8 mouse cellular contexts compared by ENCODE assay signal in the genomic region with DNA sequence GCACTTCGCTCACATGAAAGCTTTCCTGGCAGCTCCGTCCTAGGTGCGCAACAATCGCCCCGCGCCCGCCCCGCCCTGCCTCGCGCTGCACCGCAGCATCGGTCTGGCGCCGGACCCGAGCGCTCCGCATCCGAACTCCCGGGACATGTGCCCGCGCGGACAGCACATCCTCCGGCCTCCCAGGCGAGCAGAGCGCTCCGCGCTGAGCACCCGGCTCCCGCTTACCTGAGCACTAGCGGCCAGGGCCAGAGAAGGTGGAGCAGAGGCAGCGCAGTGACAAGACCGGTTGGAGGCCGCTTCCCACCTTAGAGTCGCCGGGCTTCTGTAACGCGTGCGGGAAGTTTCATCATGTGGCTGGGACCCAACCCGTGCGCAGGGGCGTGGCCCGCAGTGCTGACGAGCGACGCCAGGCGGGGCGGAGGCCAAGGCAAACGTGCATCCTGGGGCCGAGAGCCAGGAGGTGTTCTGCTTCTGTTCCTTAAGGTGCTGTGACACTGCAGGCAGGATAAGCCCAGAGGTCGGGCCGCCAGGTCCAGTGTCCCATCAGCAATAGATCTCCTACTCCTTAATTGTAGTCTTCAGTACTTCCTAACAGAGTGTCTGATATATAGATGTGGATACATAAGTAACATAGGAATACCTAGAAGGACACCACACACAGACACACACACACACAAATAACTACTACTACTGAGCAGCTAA. TPM values are rescaled to one million over a fixed set of nuclear protein-coding genes. Genes with fewer than 3 reads are reported as not detected.
DNase-seq lines count a peak whose midpoint lies in the region; ATAC-seq and TF ChIP-seq lines count a peak whose summit lies in the region.

A gene (minus strand): TSS at position 371 of the 702 bp plus-strand sequence.

- H3K9me3 ChIP-seq in ES-Bruce4 (replicated peaks; ENCODE audit: control insufficient read depth, insufficient read depth, low read length, poor library complexity, severe bottlenecking) = no peaks in the 10 kb centered on the region
- no peaks in the 10 kb centered on the region for H3K9me3 ChIP-seq in forebrain, embryonic 13.5 days (replicated peaks)
- H3K9me3 ChIP-seq in liver, embryonic 15.5 days (replicated peaks) = no peaks in the 10 kb centered on the region
- no peaks in the 10 kb centered on the region for H3K9me3 ChIP-seq in neural tube, embryonic 11.5 days (ENCODE audit: control insufficient read depth, low read length)
- H3K9me3 ChIP-seq in stomach, embryonic 16.5 days (replicated peaks; ENCODE audit: control insufficient read depth, low read length) = no peaks in the 10 kb centered on the region

- peaks cover 3% of the 10 kb centered on the region for H3K4me1 ChIP-seq in ES-Bruce4 (ENCODE audit: control insufficient read depth, insufficient read depth, low read length)
- H3K4me1 ChIP-seq in forebrain, embryonic 13.5 days = peaks cover 2% of the 10 kb centered on the region; the same call in 1 of the 2 replicates
- peaks cover 76% of the 10 kb centered on the region for H3K4me1 ChIP-seq in liver, embryonic 15.5 days (replicated peaks)
- no peaks in the 10 kb centered on the region for H3K4me1 ChIP-seq in neural tube, embryonic 11.5 days (ENCODE audit: control insufficient read depth, insufficient read depth, low read length)
- H3K4me1 ChIP-seq in stomach, embryonic 16.5 days (ENCODE audit: control insufficient read depth, insufficient read depth, low read length) = no peaks in the 10 kb centered on the region

- WGBS in forebrain, embryonic 13.5 days = under 1% methylated on average over 49 of the region's 51 CpGs
- WGBS in liver, embryonic 15.5 days (ENCODE audit: insufficient replicate concordance) = under 1% methylated on average over 51 of the region's 51 CpGs
- WGBS in neural tube, embryonic 11.5 days = under 1% methylated on average over 51 of the region's 51 CpGs
- under 1% methylated on average over 51 of the region's 51 CpGs for WGBS in stomach, embryonic 16.5 days

- peak within 1 kb of the TSS; percentile 85 for H3K4me3 ChIP-seq in ES-Bruce4 (ENCODE audit: low read depth, low read length)
- peak within 1 kb of the TSS; percentile 75 for H3K4me3 ChIP-seq in forebrain, embryonic 13.5 days
- peak within 1 kb of the TSS; percentile 75 for H3K4me3 ChIP-seq in liver, embryonic 15.5 days (replicated peaks)
- H3K4me3 ChIP-seq in neural tube, embryonic 11.5 days (ENCODE audit: low read depth, low read length) = peak within 1 kb of the TSS; percentile 63
- peak within 1 kb of the TSS; percentile 70 for H3K4me3 ChIP-seq in stomach, embryonic 16.5 days (replicated peaks; ENCODE audit: low read length)

- no peaks in the 10 kb centered on the region for H3K27me3 ChIP-seq in ES-Bruce4 (ENCODE audit: control insufficient read depth, insufficient read depth, low read length, poor library complexity, severe bottlenecking)
- H3K27me3 ChIP-seq in forebrain, embryonic 13.5 days = no peaks in the 10 kb centered on the region
- H3K27me3 ChIP-seq in liver, embryonic 15.5 days = no peaks in the 10 kb centered on the region
- H3K27me3 ChIP-seq in neural tube, embryonic 11.5 days (ENCODE audit: control insufficient read depth, insufficient read depth, low read length) = no peaks in the 10 kb centered on the region
- no peaks in the 10 kb centered on the region for H3K27me3 ChIP-seq in stomach, embryonic 16.5 days (ENCODE audit: control insufficient read depth, insufficient read depth, low read length)

- peak; percentile 26 for TF ChIP-seq CTCF in ES-Bruce4 (IDR thresholded peaks at IDR 0.05; ENCODE audit: low read depth, low read length)

- intact Hi-C loops in heart, postnatal 10 days (cut with DNase I) = no loop called here

- H3K9ac ChIP-seq in ES-Bruce4 (ENCODE audit: low read depth, poor library complexity, severe bottlenecking) = peak within 1 kb of the TSS; percentile 88
- peak within 1 kb of the TSS; percentile 77 for H3K9ac ChIP-seq in forebrain, embryonic 13.5 days
- peak within 1 kb of the TSS; percentile 78 for H3K9ac ChIP-seq in liver, embryonic 15.5 days
- H3K9ac ChIP-seq in neural tube, embryonic 11.5 days (ENCODE audit: low read length) = peak within 1 kb of the TSS; percentile 69
- peak within 1 kb of the TSS; percentile 75 for H3K9ac ChIP-seq in stomach, embryonic 16.5 days (ENCODE audit: low read length)

- H3K4me2 ChIP-seq in forebrain, embryonic 13.5 days = peak within 1 kb of the TSS; percentile 94
- H3K4me2 ChIP-seq in liver, embryonic 15.5 days = peak within 1 kb of the TSS; percentile 83
- H3K4me2 ChIP-seq in neural tube, embryonic 11.5 days (ENCODE audit: low read depth) = peak within 1 kb of the TSS; percentile 86
- H3K4me2 ChIP-seq in stomach, embryonic 16.5 days (ENCODE audit: low read depth, low read length) = peak within 1 kb of the TSS; percentile 77

- no peaks in the 10 kb centered on the region for H3K36me3 ChIP-seq in ES-Bruce4 (ENCODE audit: control insufficient read depth, insufficient read depth, low read length, poor library complexity, severe bottlenecking)
- no peaks in the 10 kb centered on the region for H3K36me3 ChIP-seq in forebrain, embryonic 13.5 days (ENCODE audit: poor library complexity, severe bottlenecking)
- H3K36me3 ChIP-seq in liver, embryonic 15.5 days (replicated peaks) = peaks cover 23% of the 10 kb centered on the region
- H3K36me3 ChIP-seq in neural tube, embryonic 11.5 days (ENCODE audit: control insufficient read depth, insufficient read depth, low read length) = no peaks in the 10 kb centered on the region
- 0 out of 2 replicates have a peak, but pooled peaks cover 3% of the 10 kb centered on the region for H3K36me3 ChIP-seq in stomach, embryonic 16.5 days (ENCODE audit: control insufficient read depth, insufficient read depth, low read length)

- peak; percentile 14 for TF ChIP-seq POLR2A in ES-Bruce4 (IDR thresholded peaks at IDR 0.05; ENCODE audit: insufficient read depth, low read length)

- DNase-seq in c-Kit-positive CD71-positive TER-119-positive erythroid progenitor cells, embryonic 14.5 days (ENCODE audit: low spot score) = peak; percentile 91
- DNase-seq in heart, postnatal 10 days = peak; percentile 64 to 68
- DNase-seq in kidney, postnatal 4 days = peak; percentile 77 to 84
- DNase-seq in neural tube, embryonic 11.5 days (ENCODE audit: low spot score) = peak; percentile 88

- peak; percentile 97 for ATAC-seq in forebrain, embryonic 13.5 days
- ATAC-seq in liver, embryonic 15.5 days (ENCODE audit: insufficient read depth) = peak; percentile 89
- peak; percentile 97 for ATAC-seq in neural tube, embryonic 11.5 days (ENCODE audit: insufficient read depth, low FRiP score, low TSS enrichment)
- peak; percentile 96 for ATAC-seq in stomach, embryonic 16.5 days (ENCODE audit: insufficient read depth, low FRiP score)

- H3K27ac ChIP-seq in ES-Bruce4 (ENCODE audit: insufficient read depth, low read length) = peak within 1 kb of the TSS; percentile 45
- no peak within 1 kb of the TSS for H3K27ac ChIP-seq in forebrain, embryonic 13.5 days
- peak within 1 kb of the TSS; percentile 88 for H3K27ac ChIP-seq in liver, embryonic 15.5 days (replicated peaks)
- no peak within 1 kb of the TSS for H3K27ac ChIP-seq in neural tube, embryonic 11.5 days (ENCODE audit: low read depth, low read length)
- peak within 1 kb of the TSS; percentile 69 for H3K27ac ChIP-seq in stomach, embryonic 16.5 days (ENCODE audit: low read length)

- TF ChIP-seq EP300 in ES-Bruce4 (IDR thresholded peaks at IDR 0.05; ENCODE audit: insufficient read depth, low read depth, low read length) = peak; percentile 84

RNA-seq across cellular contexts. Expression of the gene that starts here (rescaled TPM):
- 531 and 541 TPM in 2 replicates for polyA plus RNA-seq in ES-Bruce4 (2011; ENCODE audit: insufficient read depth, insufficient read length, low read depth, missing spikeins)
- 35.2 and 46.4 TPM in 2 replicates for polyA plus RNA-seq in forebrain, embryonic 13.5 days (2015; fragmentation: Nextera tagmentation; extraction: Ambion mirVana)
- 10 to 100 TPM in 1 of 2 experiments, 1 to 10 TPM in 1; 7.5 to 10.3 TPM for total RNA-seq in heart, postnatal 10 days (2021)
- polyA plus RNA-seq in liver, embryonic 15.5 days (2015; fragmentation: Nextera tagmentation; extraction: Ambion mirVana) = 305 and 316 TPM in 2 replicates
- polyA plus RNA-seq in neural tube, embryonic 11.5 days (2014; fragmentation: Nextera tagmentation; extraction: Ambion mirVana) = 63.4 and 66.4 TPM in 2 replicates
- 181 and 183 TPM in 2 replicates for polyA plus RNA-seq in stomach, embryonic 16.5 days (2015; fragmentation: Nextera tagmentation; extraction: Ambion mirVana)

Comparison
In these comparisons a context has a peak if more than half of its experiments do, and no peak if none do; other contexts are left out.
1. H3K27ac ChIP-seq: peak in ES-Bruce4 (single experiment), liver, embryonic 15.5 days (single experiment) and stomach, embryonic 16.5 days (single experiment); none in forebrain, embryonic 13.5 days (single experiment) and neural tube, embryonic 11.5 days (single experiment).
2. Peak in every context shown above with its lines, with median percentiles within 50 percentile points of each other: H3K4me3 ChIP-seq, H3K9ac ChIP-seq, DNase-seq, ATAC-seq and H3K4me2 ChIP-seq.